Mouse (Mus musculus) left cerebral cortex, postnatal 10 days (tissue): ENCODE results near the gene Pim3. TPM values are rescaled to one million over a fixed set of nuclear protein-coding genes. Genes with fewer than 3 reads are reported as not detected.
A peak's percentile ranks its signal among the peaks of the same experiment; 100 is the strongest.

Experiments used
- DNase-seq, 2 experiments: peaks; one replicate each; pipeline ENCODE4 v3.0.0; 2021 to 2022; ENCODE audit warnings: low spot score in 2 of 2, mixed read lengths in 1 of 2; ENCODE audit errors: extremely low spot score in 1 of 2
- intact Hi-C: fragments of 180-260 bp; cut with DNase I; formaldehyde crosslinking; loops from one replicate; pipeline ENCODE4 v1.15.1; 2025
- total RNA-seq, 2 experiments: library from RNA; stranded (reverse); gene quantifications; 2 replicates each; pipeline ENCODE4 v1.2.3; 2021

The Pim3 gene
- total RNA-seq, 2 experiments from 2014 or later, result 40.6 to 44.0 TPM

DNA sequence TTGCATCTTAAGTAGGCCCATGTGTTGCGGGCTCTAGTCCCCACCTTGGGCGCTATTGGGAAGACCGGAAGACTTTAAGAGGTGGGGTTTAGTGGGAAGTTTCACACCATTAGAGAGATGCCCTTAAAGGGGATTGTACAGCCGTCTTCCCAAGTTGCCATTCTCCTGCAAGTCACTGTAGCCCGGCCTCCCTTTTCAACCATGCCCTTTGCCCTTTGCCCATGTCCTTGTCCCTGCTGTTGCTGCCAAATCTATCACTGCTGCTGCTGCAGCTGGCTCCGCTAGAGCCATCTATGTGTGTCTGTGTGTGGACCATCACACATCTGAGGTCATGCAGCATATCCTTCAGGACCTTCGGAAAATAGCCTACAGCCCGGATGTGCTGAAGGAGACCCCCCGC is 29.4 kb upstream of the Pim3 start:
- intact Hi-C loops, result no loop called here
- no peak for DNase-seq

DNA sequence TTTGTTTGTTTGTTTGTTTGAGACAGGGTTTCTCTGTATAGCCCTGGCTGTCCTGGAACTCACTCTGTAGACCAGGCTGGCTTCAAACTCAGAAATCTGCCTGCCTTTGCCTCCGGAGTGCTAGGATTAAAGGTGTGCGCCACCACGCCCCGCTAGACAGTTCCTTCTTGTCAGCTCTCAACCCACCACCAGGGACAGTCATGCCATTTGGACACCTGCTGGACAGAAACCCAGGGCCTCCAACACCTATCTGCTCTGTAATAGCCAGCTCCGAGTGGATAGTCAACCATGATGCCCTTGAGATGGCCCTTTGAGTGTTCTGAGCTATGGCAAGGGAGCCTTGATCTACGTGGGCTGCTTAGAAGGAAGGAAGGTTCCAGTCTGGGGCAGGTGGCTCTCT is 26.0 kb upstream of the Pim3 start:
- intact Hi-C loops, result no loop called here
- DNase-seq, result no peak

DNA sequence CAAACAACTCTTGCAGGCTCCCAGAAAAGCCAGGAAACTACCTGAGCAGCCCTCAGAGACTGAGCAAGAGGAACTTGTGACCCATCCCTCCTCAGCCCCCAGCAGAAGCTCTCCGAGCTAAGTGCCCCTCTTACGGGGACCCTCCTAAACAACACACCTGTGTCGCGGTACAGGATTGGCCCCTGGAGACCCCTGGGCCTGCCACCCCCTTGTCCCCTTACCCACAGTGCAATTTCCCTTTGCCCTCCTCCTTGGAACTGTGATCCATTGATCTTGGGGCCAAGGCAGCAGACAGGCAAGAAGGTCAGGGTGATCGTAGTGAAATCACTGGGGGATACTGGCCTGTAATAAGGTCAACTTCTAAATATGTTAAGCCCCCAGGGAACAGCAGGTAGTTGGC is 25.4 kb upstream of the Pim3 start:
- no peak for DNase-seq

DNA sequence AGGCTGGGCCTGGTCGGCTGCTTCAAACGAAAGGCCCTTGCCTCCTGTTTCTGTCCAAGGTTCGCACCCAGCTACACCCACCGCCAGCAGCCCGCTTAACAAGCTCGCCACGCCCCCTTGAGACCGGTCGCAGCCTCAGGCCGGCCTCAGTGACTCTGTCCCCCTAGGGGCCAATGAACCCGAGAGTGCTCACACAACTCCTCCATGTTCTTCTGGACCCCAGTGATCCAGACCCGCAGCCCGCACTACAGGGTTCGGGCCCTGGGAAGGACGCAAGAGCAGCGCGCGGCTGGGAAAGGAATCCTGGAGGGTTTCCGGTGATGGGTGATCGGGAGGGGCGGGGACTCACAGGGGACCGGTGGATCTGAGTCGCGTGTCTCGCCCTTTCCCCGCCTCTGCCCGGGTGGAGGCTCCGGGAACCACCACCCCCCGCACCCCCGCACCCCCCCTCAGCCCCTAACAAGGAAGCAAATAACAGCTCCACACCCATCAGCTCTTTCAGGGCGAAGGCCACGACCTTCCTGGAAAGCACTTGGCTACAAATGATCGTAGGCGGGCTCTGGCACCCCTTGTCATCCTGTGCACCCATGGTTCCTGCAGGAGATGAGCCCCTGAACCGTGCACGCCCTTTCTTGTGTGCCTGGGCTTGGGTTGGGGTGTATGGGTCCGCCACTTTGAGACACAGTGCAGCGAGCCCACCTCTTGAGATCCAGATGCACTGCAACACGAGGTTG is 24.6 kb upstream of the Pim3 start:
- peak; percentile 54 to 89 for DNase-seq
- intact Hi-C loops, result no loop called here

More for the DNA sequence above, 25.4 kb upstream of the Pim3 start:
- intact Hi-C loops, result no loop called here

DNA sequence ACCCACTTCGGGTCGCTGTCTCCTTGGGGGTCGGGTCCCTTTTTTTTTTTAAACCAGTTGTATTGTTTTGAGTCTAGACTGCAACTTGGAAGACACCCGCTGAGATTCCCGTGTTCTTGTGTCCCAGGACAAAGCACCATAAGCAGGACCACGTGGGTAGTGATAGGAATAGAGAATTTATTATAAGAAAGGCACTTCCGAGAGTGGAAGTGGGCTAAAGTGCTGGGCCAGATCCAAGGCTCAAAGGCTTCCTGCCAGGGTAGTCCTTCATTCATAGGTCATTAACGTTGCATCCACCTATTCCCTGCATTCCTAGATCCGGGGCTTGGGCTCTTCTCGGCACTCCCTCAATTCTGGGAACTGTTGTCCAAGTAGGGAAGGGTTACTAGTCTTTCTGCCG is 24.0 kb upstream of the Pim3 start:
- DNase-seq, result no peak
- intact Hi-C loops, result no loop called here

DNA sequence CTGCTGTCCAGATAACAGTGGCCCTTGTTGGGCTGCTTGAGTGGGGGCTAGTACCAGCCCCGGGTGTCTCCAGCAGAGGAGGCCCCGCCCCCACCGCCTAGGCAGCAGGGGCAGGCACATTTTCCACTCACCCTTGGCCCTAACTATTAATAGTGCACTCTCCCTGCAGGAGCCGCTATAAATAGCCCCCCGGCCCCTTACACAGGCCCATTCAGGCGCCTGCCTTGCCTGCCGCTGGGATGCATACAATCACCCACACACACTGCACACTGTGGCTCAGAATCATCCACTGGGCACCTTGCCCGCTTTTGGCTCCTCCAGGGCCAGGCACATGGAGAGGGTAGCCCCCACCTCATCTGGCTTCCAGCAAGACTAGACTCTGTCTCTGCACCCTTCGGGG is 22.7 kb upstream of the Pim3 start:
- peak; percentile 68 to 86 for DNase-seq
- intact Hi-C loops, result no loop called here

DNA sequence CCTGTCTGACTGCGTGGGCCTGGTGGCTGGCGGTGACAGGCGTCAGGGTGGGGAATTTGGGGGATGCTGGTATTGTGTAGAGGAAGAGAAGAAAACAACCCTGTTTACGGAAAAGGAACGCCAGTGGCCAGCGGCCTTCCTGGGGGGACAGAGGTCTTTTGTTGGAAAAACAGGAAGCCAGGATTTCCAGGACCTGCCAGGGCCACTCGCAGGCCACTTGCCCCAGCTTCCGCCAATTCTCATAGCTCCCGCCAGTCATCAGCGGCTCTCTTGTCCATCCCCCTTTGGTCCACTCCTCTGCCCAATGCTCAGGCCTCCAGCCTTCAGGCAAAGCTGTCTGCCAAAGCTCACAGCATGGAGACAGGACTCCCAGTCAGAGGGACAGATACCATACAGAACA is 21.9 kb upstream of the Pim3 start:
- intact Hi-C loops, result no loop called here
- DNase-seq, result peak in 1 of 2 experiments; percentile 82

DNA sequence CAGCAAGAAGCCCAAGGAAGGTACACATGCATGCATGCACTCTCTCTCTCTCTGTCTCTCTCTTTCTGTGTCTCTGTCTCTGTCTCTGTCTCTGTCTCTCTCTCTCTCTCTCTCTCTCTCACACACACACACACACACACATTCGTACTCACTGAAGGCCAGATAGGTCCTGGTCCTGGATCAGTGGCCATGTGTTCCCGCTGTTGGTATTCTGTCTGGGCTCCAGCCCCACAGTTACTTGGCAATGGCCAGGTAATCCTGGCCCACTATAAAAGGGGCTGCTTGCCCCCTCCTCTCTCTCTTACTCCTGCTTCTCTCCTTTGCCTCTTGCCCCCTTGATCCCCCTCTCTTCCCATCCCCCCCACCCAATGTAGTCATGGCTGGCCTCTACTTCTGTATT is 20.8 kb upstream of the Pim3 start:
- intact Hi-C loops, result no loop called here
- no peak for DNase-seq

DNA sequence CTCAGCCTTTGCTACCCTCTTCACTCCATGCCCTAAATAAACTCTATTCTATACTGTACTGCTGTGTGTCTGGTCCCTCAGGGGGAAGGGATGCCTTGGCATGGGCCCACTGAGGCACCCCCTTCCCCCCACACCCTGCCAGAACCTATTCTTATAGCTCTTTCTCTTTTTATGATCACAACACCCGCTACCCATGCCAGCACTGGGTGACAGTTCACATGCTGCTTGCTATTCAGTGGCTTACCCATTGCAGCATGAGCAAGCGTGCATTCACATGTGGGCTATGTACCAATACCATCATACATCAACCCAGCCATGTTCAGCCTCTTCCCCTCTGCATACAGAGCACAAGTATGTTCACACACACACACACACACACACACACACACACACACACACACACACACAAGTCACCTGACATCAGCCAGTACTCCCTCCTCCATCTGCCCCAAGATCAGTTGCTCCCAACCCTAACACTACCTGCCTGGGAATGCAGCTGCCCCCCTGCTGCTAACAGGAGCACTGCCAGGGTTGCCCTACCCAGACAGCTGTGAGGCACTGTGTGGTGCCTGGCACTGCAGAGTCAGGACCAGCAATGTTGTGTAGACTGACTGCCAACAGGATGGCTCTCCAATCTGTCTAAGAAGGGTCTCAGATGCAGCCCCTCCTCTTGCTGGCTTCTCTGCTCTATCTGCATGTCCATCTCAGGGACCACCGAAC is 20.2 kb upstream of the Pim3 start:
- intact Hi-C loops, result no loop called here
- DNase-seq, result no peak

DNA sequence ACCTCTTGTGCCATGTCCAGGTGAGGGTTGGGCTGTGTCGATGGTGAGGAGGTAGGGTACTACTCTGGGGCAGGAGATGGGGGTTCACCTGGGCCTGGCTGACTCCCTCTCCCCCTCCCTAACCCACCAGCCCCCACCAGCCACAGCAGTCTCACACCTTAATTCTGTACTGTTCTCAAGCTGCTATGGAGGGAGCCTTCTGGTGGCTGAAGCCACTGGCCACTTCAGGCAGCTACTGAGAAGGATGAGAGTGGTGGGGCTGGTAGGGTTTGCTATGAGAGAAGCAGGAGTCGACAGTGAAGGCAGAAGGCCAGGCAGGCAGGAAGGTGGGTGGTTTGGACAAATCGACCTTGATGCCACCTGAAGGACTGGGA is 19.7 kb upstream of the Pim3 start:
- intact Hi-C loops, result no loop called here
- no peak for DNase-seq

DNA sequence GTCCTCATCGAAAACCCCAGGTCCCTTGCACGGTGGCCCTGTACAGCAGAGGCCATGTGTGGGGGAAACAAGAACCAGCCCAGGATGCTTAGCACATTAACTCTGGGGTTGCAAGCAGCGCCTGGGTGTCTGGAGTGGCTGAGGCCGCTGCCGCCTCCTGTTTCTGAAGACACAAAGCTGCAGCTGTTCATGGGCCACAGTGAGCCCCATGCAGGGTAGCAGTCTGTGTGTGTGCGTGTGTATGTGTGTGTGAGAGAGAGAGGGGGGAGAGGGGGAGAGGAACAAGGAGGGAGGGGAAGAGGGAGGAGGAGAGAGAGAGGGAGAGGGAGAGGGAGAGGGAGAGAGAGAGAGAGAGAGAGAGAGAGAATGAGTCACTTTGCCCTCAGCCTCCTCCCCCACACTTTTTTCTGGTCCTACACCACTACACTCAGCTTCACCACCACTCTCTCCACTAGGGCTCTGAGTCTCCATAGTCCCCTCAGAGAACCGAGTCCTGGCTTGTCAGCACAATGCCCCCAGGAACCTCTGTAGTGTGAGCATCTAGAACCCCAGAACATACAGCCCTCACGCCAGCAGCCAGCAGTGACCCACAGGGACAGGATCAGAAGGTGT is 18.4 kb upstream of the Pim3 start:
- intact Hi-C loops, result no loop called here
- DNase-seq, result peak in 1 of 2 experiments; percentile 59

DNA sequence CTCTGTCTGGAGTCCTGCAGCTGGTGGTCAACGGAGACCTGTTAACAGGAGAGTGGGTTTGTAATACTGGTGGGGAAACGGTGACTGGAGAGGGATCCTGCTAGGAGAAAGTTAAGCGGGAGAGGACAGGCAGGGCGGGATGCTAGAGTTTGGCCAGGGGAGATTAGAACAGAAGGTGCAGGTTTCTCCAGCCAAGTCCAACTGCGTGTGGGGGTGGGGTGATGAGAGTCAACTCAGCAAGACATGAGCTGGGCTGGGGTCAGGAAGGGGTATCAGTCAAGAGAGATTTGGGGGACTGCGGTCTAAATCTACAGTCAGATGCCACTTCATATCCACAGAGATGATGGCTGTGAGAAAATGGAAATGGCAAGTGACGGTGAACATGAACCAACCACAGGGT is 17.0 kb upstream of the Pim3 start:
- intact Hi-C loops, result no loop called here
- no peak for DNase-seq

DNA sequence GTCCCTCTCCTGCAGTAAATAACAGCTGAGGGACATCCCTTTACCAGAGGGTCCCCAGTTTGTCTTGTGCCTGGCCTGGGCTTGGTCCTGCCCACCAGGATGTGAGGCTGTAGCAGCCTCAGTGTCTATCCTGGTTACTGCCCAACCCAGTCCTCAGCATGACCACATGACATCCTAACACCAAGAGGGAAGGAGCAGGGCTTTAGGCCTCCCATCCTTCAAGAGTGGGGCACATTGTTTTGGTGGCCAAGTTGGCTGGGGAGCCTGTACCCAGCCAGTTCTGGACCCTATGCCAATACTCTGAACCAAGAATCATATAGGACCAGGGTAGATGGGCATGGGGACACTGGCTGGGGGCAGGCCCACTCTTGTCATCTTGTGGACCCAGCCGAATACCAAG is 13.3 kb upstream of the Pim3 start:
- intact Hi-C loops, result no loop called here
- DNase-seq, result no peak

DNA sequence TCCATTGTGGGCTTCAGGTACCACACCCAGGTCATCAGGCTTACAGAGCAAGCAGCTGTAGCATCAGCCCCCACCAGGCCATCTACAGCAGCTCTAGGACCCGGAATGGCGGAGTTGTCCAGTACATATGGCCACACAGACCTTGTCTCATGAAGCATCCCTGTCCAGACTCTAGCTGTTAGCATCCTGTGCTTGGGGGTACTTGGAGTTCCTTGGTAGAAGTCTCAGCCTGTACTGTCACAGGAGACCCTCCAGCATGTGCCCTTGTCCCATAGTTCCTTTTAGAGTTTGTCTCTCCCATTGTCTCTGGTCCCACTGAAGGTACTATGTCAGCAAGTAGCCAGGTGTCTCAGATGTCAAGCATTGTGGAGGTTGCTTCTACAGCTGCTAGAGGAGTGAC is 12.4 kb upstream of the Pim3 start:
- intact Hi-C loops, result no loop called here
- no peak for DNase-seq

DNA sequence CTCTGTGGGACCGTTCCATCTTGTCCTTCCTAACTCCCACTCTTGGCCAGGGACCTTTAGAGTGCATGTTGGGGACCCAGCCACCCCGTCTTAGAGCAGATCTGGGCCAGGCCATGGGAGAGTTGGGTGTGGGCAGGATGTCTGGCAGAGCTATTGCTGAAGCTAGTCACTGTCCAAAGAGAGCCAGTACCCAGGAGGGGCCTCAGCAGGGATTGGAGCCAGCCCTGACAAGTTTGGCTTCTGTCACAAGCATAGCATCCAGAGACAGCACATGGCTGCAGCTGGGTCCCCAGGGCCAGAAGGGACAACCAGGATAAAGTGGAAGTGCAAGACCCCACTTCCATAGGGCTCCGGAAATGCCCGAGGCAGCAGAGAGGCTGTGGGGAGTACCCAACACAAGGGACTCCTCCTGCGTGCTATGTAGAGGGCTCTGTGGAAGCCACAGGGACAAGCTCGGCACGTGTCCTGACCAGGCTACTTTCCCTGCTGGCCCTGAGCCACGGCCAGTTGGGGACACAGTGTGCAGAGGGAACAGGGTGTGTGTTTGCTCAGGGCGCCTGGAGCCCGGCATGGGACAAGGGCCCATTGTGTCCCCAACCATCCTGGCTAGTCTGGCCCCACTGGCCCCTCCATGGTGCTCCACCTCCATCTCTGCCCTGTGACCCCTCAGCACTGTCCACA is 11.7 kb upstream of the Pim3 start:
- peak; percentile 75 to 85 for DNase-seq
- intact Hi-C loops, result no loop called here

DNA sequence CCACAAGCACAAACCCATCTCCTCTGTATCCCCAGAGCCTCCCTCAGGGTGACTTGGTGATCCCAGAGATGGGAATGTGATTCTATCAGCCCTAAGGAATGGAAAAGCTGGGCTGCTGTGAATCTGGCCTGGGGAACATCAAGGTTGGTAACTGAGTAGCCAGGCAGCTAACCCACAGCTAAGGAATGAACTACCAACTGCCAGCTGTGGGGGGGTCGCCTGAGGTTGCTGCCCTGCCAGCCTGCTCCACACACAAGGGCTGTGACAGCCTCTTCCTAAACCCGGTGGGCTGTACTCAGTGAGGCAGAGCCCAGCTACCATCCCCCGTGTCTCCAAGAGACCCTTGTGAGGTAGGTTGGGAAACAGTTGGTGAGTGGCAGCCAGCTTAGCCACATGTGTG is 10.9 kb upstream of the Pim3 start:
- intact Hi-C loops, result no loop called here
- no peak for DNase-seq

DNA sequence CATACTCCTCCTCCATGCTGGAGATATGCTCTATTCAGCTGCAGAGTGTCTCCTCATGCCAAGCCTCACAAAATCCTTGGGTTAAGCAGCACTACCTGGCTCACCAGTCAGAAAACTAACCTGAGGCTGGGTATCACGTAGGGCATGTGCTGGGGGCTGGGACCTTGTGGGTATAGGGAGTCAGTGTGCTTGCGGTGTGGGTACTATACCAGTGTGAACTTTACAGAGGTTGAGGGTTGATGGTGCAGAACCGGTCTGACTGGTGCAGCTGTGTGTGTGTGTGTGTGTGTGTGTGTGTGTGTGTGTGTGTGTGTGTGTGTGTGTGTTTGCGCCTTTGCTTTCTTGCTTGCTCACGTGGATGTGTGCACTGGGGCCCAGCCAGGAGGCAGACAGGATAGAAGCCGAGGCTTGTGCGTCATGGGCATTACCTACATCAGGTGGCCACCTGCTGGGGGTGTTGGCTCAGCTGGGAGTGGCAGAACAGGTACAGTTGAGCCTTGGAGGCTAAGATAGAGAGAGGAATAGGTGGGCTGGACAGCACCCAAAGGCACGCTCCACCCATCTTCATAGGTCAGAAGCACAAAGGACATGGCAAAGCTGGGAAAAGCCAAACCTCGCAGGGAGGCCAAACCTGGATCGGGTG is 10.4 kb upstream of the Pim3 start:
- no peak for DNase-seq
- intact Hi-C loops, result no loop called here

DNA sequence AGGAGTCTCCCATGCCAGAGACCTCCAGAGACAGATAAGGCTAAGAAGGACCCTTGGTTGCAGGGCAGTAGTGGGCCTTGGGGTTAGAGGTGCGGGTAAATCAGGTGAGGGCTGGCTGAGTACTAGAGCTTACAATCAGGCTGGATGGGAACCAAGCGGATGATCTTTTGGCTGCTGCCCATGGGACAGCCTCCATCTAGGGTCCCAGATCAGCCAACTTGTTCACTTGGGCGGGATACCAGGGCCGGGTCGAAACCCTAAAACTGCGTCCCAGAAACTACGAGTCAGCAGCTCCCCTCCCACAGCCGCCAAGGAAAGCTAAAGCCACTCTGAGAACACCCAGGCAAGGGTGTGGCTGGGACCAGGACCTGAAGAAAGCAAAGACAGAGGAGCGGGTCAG is 8.9 kb upstream of the Pim3 start:
- DNase-seq, result no peak
- intact Hi-C loops, result no loop called here
